Mouse (Mus musculus) layer of hippocampus, postnatal 25 days (tissue): ENCODE data around the gene Crabp2. TPM values are rescaled to one million over a fixed set of nuclear protein-coding genes. Genes with fewer than 3 reads are reported as not detected.

Experiments
- DNase-seq, 2 experiments: peaks; one replicate each; pipeline ENCODE4 v3.0.0; 2022; ENCODE audit warnings: mixed read lengths in 2 of 2, low spot score in 1 of 2; ENCODE audit errors: extremely low spot score in 1 of 2
- total RNA-seq, 2 experiments: library from RNA; stranded (reverse); gene quantifications; 2 replicates each; pipeline ENCODE4 v1.2.3; 2021

Crabp2 gene
- total RNA-seq, 2 experiments from 2014 or later = 2.2 to 2.3 TPM

GRCm38 (mm10) chr3:87952440-87952839, 4.0 kb downstream of the Crabp2 start:
- no peak for DNase-seq

- DNase-seq = no peak
These were observed 9.6 kb downstream of the Crabp2 start for GRCm38 (mm10) chr3:87958056-87958455.

GRCm38 (mm10) chr3:87958476-87958875, 10.0 kb downstream of the Crabp2 start:
- DNase-seq = no peak

- no peak for DNase-seq
These were observed 10.5 kb downstream of the Crabp2 start for GRCm38 (mm10) chr3:87958967-87959366.

- no peak for DNase-seq
These were observed 10.9 kb downstream of the Crabp2 start for GRCm38 (mm10) chr3:87959371-87959770.

GRCm38 (mm10) chr3:87960191-87960585, 11.7 kb downstream of the Crabp2 start:
- DNase-seq = no peak

GRCm38 (mm10) chr3:87960586-87961191, 12.2 kb downstream of the Crabp2 start:
- peak; percentile 63 to 72 for DNase-seq

- DNase-seq = peak in 1 of 2 experiments; percentile 60
These were observed 21.9 kb downstream of the Crabp2 start for GRCm38 (mm10) chr3:87970184-87970938.

GRCm38 (mm10) chr3:87970939-87971488, 22.5 kb downstream of the Crabp2 start, which contains the start of gene Nes:
Gene Nes (plus strand): TSS chr3:87971078.
- no peak for DNase-seq

GRCm38 (mm10) chr3:87971489-87972202, 23.2 kb downstream of the Crabp2 start:
- no peak for DNase-seq

GRCm38 (mm10) chr3:87972203-87972664, 23.8 kb downstream of the Crabp2 start:
- DNase-seq = no peak

- DNase-seq = no peak
These were observed 24.3 kb downstream of the Crabp2 start for GRCm38 (mm10) chr3:87972776-87973175.

GRCm38 (mm10) chr3:87973593-87974380, 25.3 kb downstream of the Crabp2 start:
- no peak for DNase-seq

- DNase-seq = no peak
These were observed 26.0 kb downstream of the Crabp2 start for GRCm38 (mm10) chr3:87974381-87974987.

- no peak for DNase-seq
These were observed 31.0 kb downstream of the Crabp2 start for GRCm38 (mm10) chr3:87979493-87979892.

GRCm38 (mm10) chr3:87980085-87980484, 31.6 kb downstream of the Crabp2 start:
- no peak for DNase-seq

- no peak for DNase-seq
These were observed 32.3 kb downstream of the Crabp2 start for GRCm38 (mm10) chr3:87980728-87981127.

GRCm38 (mm10) chr3:87981214-87981760, 32.8 kb downstream of the Crabp2 start:
- DNase-seq = no peak
